Mouse (Mus musculus): Measurements from ENCODE around the gene Fkbp8. TPM values are rescaled to one million over a fixed set of nuclear protein-coding genes. Genes with fewer than 3 reads are reported as not detected.

The Fkbp8 gene
- 154 and 168 TPM in 2 replicates for polyA plus RNA-seq (2012; rRNA removed)

DNA sequence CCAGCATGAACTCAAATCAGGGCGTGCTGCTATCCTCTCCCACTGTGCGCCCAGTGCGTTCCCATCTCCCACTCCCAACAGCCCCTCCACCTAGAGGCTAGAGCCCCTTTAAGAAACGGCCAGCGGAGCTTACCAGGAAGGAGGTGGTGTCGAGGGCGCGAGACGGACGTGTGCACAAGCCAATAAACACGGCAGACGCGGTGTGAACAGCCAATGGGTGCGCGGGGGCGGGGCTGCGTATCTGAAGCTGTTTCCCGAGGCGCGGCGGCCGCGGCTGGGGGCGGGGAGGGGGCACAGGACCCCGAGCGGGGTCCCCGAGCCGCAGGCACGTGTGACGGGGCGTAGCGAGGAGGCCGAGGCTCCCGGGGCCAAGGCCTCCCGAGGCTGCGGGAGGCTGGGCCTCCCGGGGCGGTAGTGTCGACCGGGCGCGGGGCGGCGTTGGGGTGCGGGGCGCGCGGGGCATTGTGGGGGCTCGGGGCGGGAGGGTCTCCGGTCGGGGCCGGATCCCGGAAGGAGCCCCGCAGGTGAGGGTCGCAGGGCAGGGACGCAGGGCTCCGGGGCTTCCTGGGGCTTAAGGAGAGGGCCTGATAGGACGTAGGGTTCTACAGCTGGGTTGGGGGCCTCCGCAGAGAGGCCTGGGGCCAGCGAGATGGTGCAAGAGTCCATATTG is at the start of gene Fkbp8, which contains the start of gene Kxd1:
TSS of gene Fkbp8 (plus strand) at position 213 of the 670 bp plus-strand sequence.
TSS of gene Kxd1 (minus strand) at position 445 of the 670 bp plus-strand sequence.

DNA sequence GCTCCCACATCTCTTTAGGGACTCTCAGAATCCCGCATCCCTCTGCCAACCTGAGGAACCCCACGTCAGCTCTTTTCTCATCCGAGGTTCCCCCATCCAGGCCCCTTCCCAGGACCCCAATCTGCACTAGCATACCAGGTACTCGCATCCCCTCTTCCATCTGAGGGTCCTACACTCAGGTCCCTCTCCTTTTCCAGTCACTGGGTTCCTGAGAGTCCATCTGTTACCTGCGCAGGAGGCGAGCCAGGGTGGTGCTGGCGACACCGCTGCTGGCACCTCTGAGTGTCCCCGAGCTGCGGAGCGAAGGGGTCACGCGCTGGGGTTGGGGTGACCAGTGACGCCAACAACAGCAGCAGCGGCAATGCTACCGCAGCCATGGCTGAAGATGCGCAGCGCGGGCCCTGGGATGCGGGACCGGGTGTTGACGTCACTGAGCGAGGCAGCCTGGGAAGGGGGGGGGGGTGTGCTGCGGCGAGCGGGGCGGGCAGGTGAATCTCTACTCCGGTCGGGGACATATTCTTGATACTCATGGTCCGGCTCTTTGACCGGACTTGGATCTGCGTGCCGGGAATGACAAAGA is 40.5 kb upstream of the Fkbp8 start, which contains the start of gene Tmem59l:
TSS of gene Tmem59l (minus strand) at position 418 of the 580 bp plus-strand sequence.

DNA sequence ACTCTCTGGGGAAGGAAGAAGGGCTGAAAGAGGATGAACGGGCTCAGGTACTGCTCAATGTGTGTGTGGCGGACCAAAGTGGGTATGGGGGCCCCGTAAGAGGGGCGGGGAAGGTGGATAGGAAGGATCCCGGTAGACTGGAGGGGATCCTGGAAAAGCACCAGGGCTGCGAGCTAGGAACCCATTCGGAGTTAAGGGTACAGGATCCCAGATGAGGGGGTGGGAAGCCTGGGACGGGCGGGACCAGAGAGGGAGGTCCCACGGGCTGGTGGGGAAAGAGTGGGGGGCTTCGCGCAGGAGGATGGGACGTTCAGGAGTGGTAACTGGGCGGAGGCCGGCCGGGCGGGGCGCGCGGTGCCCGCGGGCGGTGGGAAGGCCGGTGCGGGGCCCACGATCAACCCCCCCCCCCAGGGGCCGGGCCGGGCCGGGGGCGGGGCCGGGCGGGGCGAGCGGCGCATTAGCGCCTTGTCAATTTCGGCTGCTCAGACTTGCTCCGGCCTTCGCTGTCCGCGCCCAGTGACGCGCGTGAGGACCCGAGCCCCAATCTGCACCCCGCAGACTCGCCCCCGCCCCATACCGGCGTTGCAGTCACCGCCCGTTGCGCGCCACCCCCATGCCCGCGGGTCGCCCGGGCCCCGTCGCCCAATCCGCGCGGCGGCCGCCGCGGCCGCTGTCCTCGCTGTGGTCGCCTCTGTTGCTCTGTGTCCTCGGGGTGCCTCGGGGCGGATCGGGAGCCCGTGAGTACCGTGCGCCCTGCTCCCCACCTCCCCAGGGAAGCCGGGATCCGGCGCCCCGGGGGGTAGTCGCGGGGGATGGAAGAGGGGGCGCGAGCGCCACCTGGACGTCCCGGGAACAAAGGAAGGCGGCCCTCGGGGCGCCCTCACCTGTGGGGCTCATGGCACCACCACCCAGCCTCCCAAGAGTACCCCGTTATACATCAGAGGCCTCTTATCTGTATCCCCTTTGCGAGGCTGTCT is 34.6 kb upstream of the Fkbp8 start, which contains the start of gene Crlf1:
TSS of gene Crlf1 (plus strand) at position 495 of the 977 bp plus-strand sequence.

DNA sequence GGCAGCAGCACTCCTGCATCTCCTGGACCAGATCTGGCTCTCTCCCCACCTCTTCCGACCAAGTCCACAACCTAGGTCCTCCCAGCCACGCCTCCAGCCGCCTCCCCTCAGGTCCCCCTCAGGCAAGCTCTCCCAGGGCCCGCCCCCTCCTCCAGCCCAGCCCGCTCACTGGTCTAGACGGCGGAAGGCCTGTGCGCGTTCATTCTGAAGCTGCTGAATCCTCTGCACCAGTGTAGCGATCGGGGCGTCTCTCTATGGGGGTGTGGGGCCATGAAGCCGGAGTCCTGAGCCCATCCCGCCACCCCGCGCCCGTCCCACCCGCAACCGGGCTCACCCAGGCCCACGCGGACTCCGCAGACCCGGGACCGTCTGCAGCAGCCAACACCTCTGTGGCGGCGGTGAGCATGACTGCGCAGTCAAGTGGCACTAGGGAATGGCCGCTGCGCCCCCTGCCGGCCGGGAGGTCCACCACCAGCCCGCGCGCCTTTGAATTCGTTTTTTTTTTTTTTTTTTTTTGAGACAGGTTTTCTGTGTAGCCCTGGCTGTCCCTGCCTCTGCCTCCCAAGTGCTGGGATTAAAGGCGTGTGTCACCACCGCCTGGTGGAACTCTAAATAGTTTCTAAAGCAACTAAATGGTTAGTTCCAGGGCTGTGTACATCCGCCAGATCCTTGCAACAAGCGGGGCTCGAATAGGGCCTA is 21.0 kb upstream of the Fkbp8 start, which contains the start of gene Rex1bd:
TSS of gene Rex1bd (minus strand) at position 425 of the 699 bp plus-strand sequence.

DNA sequence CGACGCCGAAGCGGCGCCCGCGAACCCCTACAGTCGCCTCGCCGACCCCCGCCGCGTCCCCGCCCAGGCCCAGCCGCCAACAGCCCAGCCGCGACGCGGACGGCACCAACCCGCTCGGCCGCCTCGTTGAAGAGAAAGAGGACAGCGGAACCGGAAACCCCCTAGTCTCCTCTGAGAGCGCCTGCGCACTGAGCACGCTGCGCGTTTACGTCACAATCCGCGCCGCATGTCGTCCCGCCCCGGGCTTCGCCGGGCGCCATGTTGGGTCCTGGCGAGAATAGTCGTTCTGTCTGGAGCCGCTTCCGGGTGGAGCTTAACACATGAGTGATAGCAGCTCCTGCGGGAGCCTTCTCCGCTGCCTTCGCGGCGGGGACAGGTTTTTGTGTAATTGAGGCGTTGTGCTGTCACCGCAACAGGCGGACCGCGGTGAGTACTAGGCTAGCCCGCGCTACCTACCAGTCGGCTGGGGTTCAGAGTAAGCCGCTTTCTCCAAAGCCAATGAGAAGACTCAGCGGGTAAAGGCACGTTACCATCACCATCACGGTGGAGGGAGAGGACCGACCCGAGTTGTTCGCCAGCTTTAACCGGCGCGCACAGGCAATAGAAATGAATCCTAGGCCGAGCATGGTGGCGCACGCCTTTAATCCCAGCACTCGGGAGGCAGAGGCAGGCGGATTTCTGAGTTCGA is 17.2 kb upstream of the Fkbp8 start, which contains the start of gene Uba52:
TSS of gene Uba52 (minus strand) at position 574 of the 688 bp plus-strand sequence.

DNA sequence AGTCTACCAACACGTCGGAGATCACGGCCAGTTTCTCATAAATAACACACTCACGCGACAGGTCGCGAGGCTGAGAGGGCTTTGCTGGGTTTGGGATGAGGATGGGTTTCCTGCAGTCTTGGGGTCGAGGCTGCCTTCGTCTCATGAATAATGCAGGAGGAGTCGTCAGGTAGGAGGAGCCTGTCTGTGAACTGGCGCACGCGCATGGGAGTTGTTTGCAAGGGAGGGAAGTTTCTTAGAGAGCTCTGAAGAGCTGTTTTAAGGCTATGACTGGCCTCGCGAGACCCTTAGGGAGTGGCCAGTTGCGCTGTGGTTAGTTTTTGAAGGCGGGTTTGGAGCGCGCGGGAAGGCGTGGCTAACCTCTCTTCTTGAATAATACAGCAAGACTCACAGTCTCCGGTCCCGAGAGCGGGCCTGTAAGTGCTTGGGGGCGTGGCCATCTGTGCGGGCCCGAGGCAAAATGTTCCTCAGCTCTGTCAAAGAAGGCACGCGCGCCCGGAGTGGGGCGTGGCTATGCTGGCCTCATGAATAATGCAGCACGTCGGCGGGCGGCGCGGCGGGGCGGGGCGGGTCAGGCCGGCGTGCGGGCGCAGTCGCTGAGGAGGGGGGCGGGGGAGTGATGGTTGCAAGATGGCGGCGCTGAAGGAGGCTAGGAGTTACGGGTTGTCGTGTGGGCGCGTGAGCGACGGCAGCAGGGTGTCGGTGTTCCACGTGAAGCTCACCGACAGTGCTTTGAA is 11.7 kb downstream of the Fkbp8 start, which contains the start of gene Ell:
TSS of gene Ell (plus strand) at position 381 of the 737 bp plus-strand sequence.

Other genes starting within 250 kb of the Fkbp8 start
- 6.7 and 6.9 TPM in 2 replicates for gene Homer3, start 244.9 kb upstream of the Fkbp8 start, polyA plus RNA-seq (2012; rRNA removed)
- gene Ddx49, start 225.2 kb upstream of the Fkbp8 start, polyA plus RNA-seq (2012; rRNA removed): 16.9 and 18.1 TPM in 2 replicates
- gene Cope, start 225.2 kb upstream of the Fkbp8 start, polyA plus RNA-seq (2012; rRNA removed): 193 and 196 TPM in 2 replicates
- 0.07 and 0.09 TPM in 2 replicates for gene Cers1, start 211.9 kb upstream of the Fkbp8 start, polyA plus RNA-seq (2012; rRNA removed)
- gene Gdf1, start 197.9 kb upstream of the Fkbp8 start, polyA plus RNA-seq (2012; rRNA removed): 0.05 TPM in 1 of 2 replicates, not detected in the other
- 9.1 and 10.4 TPM in 2 replicates for gene Upf1, start 174.4 kb upstream of the Fkbp8 start, polyA plus RNA-seq (2012; rRNA removed)
- gene Comp, start 154.2 kb upstream of the Fkbp8 start, polyA plus RNA-seq (2012; rRNA removed): 2.0 and 2.9 TPM in 2 replicates
- gene Crtc1, start 88.1 kb upstream of the Fkbp8 start, polyA plus RNA-seq (2012; rRNA removed): 2.5 and 3.1 TPM in 2 replicates
- 7.9 and 9.8 TPM in 2 replicates for gene Klhl26, start 50.8 kb upstream of the Fkbp8 start, polyA plus RNA-seq (2012; rRNA removed)
- gene Tmem59l, start 40.4 kb upstream of the Fkbp8 start, polyA plus RNA-seq (2012; rRNA removed): 0.02 and 0.08 TPM in 2 replicates
- 0.22 and 0.23 TPM in 2 replicates for gene Crlf1, start 34.6 kb upstream of the Fkbp8 start, polyA plus RNA-seq (2012; rRNA removed)
- 43.3 and 47.6 TPM in 2 replicates for gene Rex1bd, start 21.0 kb upstream of the Fkbp8 start, polyA plus RNA-seq (2012; rRNA removed)
- gene Uba52, start 16.9 kb upstream of the Fkbp8 start, polyA plus RNA-seq (2012; rRNA removed): 848 and 888 TPM in 2 replicates
- 35.7 and 38.3 TPM in 2 replicates for gene Kxd1, start 232 bp downstream of the Fkbp8 start, polyA plus RNA-seq (2012; rRNA removed)
- 13.9 and 18.2 TPM in 2 replicates for gene Ell, start 11.7 kb downstream of the Fkbp8 start, polyA plus RNA-seq (2012; rRNA removed)
- gene Isyna1, start 66.6 kb downstream of the Fkbp8 start, polyA plus RNA-seq (2012; rRNA removed): 26.1 and 31.4 TPM in 2 replicates
- gene Ssbp4, start 81.1 kb downstream of the Fkbp8 start, polyA plus RNA-seq (2012; rRNA removed): 24.5 and 28.9 TPM in 2 replicates
- 8.3 and 9.3 TPM in 2 replicates for gene Lrrc25, start 88.4 kb downstream of the Fkbp8 start, polyA plus RNA-seq (2012; rRNA removed)
- 3.7 and 6.3 TPM in 2 replicates for gene Gdf15, start 104.7 kb downstream of the Fkbp8 start, polyA plus RNA-seq (2012; rRNA removed)
- gene Pgpep1, start 132.7 kb downstream of the Fkbp8 start, polyA plus RNA-seq (2012; rRNA removed): 19.5 and 19.7 TPM in 2 replicates
- 71.8 and 85.1 TPM in 2 replicates for gene Lsm4, start 145.5 kb downstream of the Fkbp8 start, polyA plus RNA-seq (2012; rRNA removed)
- 48.4 and 51.5 TPM in 2 replicates for gene Jund, start 171.2 kb downstream of the Fkbp8 start, polyA plus RNA-seq (2012; rRNA removed)
- not detected in 2 replicates for gene Iqcn, start 175.7 kb downstream of the Fkbp8 start, polyA plus RNA-seq (2012; rRNA removed)
- gene Gm3336, start 190.8 kb downstream of the Fkbp8 start, polyA plus RNA-seq (2012; rRNA removed): 0.02 and 0.05 TPM in 2 replicates
- 6.5 and 7.5 TPM in 2 replicates for gene Pde4c, start 196.0 kb downstream of the Fkbp8 start, polyA plus RNA-seq (2012; rRNA removed)
- 3.5 and 4.2 TPM in 2 replicates for gene Rab3a, start 227.0 kb downstream of the Fkbp8 start, polyA plus RNA-seq (2012; rRNA removed)
- 21.9 and 22.3 TPM in 2 replicates for gene Mpv17l2, start 233.2 kb downstream of the Fkbp8 start, polyA plus RNA-seq (2012; rRNA removed)
- gene Pik3r2, start 249.0 kb downstream of the Fkbp8 start, polyA plus RNA-seq (2012; rRNA removed): 10.5 and 12.6 TPM in 2 replicates

Measured in liver, embryonic 18 days (tissue).